8 mouse cellular contexts compared by ENCODE assay signal in the genomic region with DNA sequence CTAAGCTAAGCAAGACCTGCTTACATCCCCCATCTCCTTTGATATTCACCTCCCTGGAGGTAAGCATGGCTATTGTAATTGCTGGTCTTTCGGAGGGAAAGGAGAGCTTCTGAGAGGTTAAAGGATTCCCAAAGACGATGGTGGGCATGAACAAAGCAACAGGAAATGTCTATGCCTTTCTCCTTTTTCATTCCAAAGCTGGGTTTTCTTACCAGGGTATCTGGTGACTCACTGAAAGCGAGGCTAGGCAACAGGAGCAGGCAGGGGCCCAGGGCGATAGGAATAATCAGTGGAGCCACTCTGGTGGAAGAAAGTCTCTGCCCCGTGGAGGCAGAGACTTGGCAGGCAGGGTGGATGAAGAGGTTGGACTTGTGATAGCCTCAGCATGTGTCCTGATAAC. TPM values are rescaled to one million over a fixed set of nuclear protein-coding genes. Genes with fewer than 3 reads are reported as not detected.
A peak's percentile ranks its signal among the peaks of the same experiment; 100 is the strongest.
DNase-seq lines count a peak whose midpoint lies in the region; ATAC-seq and TF ChIP-seq lines count a peak whose summit lies in the region.

A gene (minus strand): TSS at position 272 of the 400 bp plus-strand sequence.

- H3K27me3 ChIP-seq in hindbrain, postnatal 0 days (ENCODE audit: insufficient read depth, low read length), result no peaks in the 10 kb centered on the region; the same call in 1 of the 2 replicates
- no peaks in the 10 kb centered on the region for H3K27me3 ChIP-seq in myocyte (ENCODE audit: control insufficient read depth, insufficient read depth, insufficient read length)

- WGBS in hindbrain, postnatal 0 days, result 23% methylated on average over 5 of the region's 5 CpGs

- TF ChIP-seq CTCF in left cerebral cortex, adult 2 months (IDR thresholded peaks at IDR 0.05), result no peak
- no peak for TF ChIP-seq CTCF in brain, embryonic 14.5 days (IDR thresholded peaks at IDR 0.05; ENCODE audit: borderline replicate concordance, extremely low read depth, insufficient read depth, insufficient read length)
- TF ChIP-seq CTCF in hindbrain, postnatal 0 days (IDR thresholded peaks at IDR 0.05; ENCODE audit: low read depth), result no peak

- intact Hi-C loops in left cerebral cortex, adult 2 months (cut with DNase I), result loop anchor here (10.0 kb wide), 1 partner anchor 315 kb away; a partner anchor contains a TSS
- intact Hi-C loops in left cerebral cortex, postnatal 36 days (cut with DNase I), result no loop called here

- H3K79me2 ChIP-seq in myocyte (ENCODE audit: control insufficient read depth, insufficient read depth), result no peaks in the 10 kb centered on the region

- no peaks in the 10 kb centered on the region for H3K4me1 ChIP-seq in hindbrain, postnatal 0 days (ENCODE audit: insufficient read depth, low read length)

- H3ac ChIP-seq in myocyte (ENCODE audit: control insufficient read depth, insufficient read length), result no peak within 1 kb of the TSS

- no peaks in the 10 kb centered on the region for H3K9me3 ChIP-seq in hindbrain, postnatal 0 days (ENCODE audit: low read length)

- peak within 1 kb of the TSS; percentile 54 for H3K4me3 ChIP-seq in left cerebral cortex, adult 2 months
- peak within 1 kb of the TSS; percentile 50 for H3K4me3 ChIP-seq in hindbrain, postnatal 0 days (ENCODE audit: low read length)
- H3K4me3 ChIP-seq in myocyte, result peak within 1 kb of the TSS; percentile 27

- no peak within 1 kb of the TSS for H3K27ac ChIP-seq in left cerebral cortex, adult 2 months
- no peak within 1 kb of the TSS for H3K27ac ChIP-seq in hindbrain, postnatal 0 days

- no peak for ATAC-seq in hindbrain, postnatal 0 days
- no peak for ATAC-seq in activated CD4-positive, CD25-positive, alpha-beta regulatory T cell, adult 4 months

- no peak for DNase-seq in left cerebral cortex, adult 2 months (ENCODE audit: extremely low spot score in 1 of 2, low spot score in 2 of 2)
- no peak for DNase-seq in left cerebral cortex, postnatal 36 days (ENCODE audit: low spot score in 2 of 2)
- peak; percentile 27 for DNase-seq in brain, embryonic 14.5 days (ENCODE audit: low read depth)
- no peak for DNase-seq in hindbrain, postnatal 0 days (ENCODE audit: low spot score)
- no peak for DNase-seq in thymus, postnatal 10 days (ENCODE audit: low spot score in 2 of 2)
- no peak for DNase-seq in urinary bladder, postnatal 36 days (ENCODE audit: low spot score in 2 of 2)

- TF ChIP-seq POLR2A in brain, embryonic 14.5 days (IDR thresholded peaks at IDR 0.05; ENCODE audit: borderline replicate concordance, extremely low read depth, insufficient read depth, insufficient read length, poor library complexity, severe bottlenecking), result no peak
- no peak for TF ChIP-seq POLR2A in myocyte (IDR thresholded peaks at IDR 0.05; ENCODE audit: insufficient read length, low read depth)

- no peaks in the 10 kb centered on the region for H3K36me3 ChIP-seq in hindbrain, postnatal 0 days (ENCODE audit: insufficient read depth, low read length)
- no peaks in the 10 kb centered on the region for H3K36me3 ChIP-seq in myocyte (ENCODE audit: control insufficient read depth, insufficient read depth)

- H3K4me2 ChIP-seq in hindbrain, postnatal 0 days (ENCODE audit: low read depth, low read length), result peak within 1 kb of the TSS; percentile 89
- H3K4me2 ChIP-seq in myocyte (ENCODE audit: low read depth), result peak within 1 kb of the TSS; percentile 79

- peak within 1 kb of the TSS; percentile 48 for H3K9ac ChIP-seq in hindbrain, postnatal 0 days (replicated peaks; ENCODE audit: low read length)

TF ChIP-seq in myocyte, 11 proteins besides CTCF, POLR2A, EP300 and RAD21:
- TF ChIP-seq TCF12 (IDR thresholded peaks at IDR 0.05; ENCODE audit: insufficient read depth, poor library complexity, severe bottlenecking), result no peak
- no peak for TF ChIP-seq MAX (IDR thresholded peaks at IDR 0.05; ENCODE audit: low read depth)
- TF ChIP-seq E2F4 (IDR thresholded peaks at IDR 0.05; ENCODE audit: insufficient read depth), result no peak
- TF ChIP-seq TCF3 (IDR thresholded peaks at IDR 0.05; ENCODE audit: insufficient read length, low read depth), result no peak
TF ChIP-seq in myocyte: peak in this region for 0.

RNA-seq across cellular contexts. Expression of the gene that starts here (rescaled TPM):
- 10 to 100 TPM in 1 of 2 experiments, 1 to 10 TPM in 1; 5.9 to 11.9 TPM for total RNA-seq in left cerebral cortex, adult 2 months (2021)
- 1 to 10 TPM; 8.5 to 9.1 TPM for total RNA-seq in left cerebral cortex, postnatal 36 days (2021)
- 3.7 and 4.3 TPM in 2 replicates for polyA plus RNA-seq in brain, embryonic 14.5 days (2012; rRNA removed)
- total RNA-seq in hindbrain, postnatal 0 days (2014; rRNA removed), result 1.2 and 1.6 TPM in 2 replicates
- polyA plus RNA-seq in hindbrain, postnatal 0 days (2015; fragmentation: Nextera tagmentation; extraction: Ambion mirVana), result 7.3 and 7.6 TPM in 2 replicates
- polyA plus RNA-seq in myocyte (2012; fragmentation: generic; extraction: Trizol), result 3.1 TPM
- not detected for polyA plus RNA-seq in activated CD4-positive, CD25-positive, alpha-beta regulatory T cell, adult 4 months (2017; shearing (Covaris generic))
